In the genomic region with DNA sequence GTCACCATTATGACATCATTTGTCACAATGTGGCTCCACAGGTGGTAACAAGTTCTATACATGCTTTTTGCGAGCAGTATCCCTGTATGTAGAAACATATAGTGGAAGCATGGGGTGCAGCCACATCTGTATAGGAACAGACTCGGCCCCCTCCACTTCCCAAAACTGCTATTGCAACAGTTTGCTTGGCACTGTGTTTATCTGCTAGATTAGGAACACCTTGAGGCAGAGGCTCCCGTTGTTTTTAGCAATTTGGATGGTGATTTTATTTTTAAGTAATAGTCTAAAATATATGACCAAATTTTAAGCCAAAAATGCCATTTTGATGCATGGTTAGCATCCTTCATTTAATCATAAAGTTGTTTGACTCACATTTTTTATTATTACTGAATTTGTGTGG, we compare ENCODE assay signal across 30 mouse cellular contexts.
"Had no signal": no experiment of that assay in that cellular context is flagged by ENCODE, and none has a peak within 500 bp of the region (broad histone marks: within the 10 kb centered on the region; RNA-seq: fewer than 3 reads in every experiment).

No protein-coding gene starts in this region.

- H3K9me3 ChIP-seq: limb, embryonic 10.5 days; limb, embryonic 12.5 days; limb, embryonic 13.5 days; limb, embryonic 15.5 days; liver, embryonic 12.5 days; liver, embryonic 13.5 days; liver, embryonic 15.5 days; lung, embryonic 15.5 days; megakaryocyte, embryonic 14.5 days; midbrain, embryonic 10.5 days; midbrain, embryonic 12.5 days; midbrain, embryonic 13.5 days; midbrain, embryonic 15.5 days had no signal

- H3K27me3 ChIP-seq: limb, embryonic 12.5 days; limb, embryonic 13.5 days; limb, embryonic 15.5 days; liver, embryonic 12.5 days; liver, embryonic 13.5 days; liver, embryonic 15.5 days; lung, embryonic 15.5 days; megakaryocyte, embryonic 14.5 days; midbrain, embryonic 12.5 days; midbrain, embryonic 13.5 days; midbrain, embryonic 15.5 days had no signal

- DNase-seq: left cerebral cortex, postnatal 4 days; liver; liver, embryonic 13.5 days; liver, postnatal 0 days; lung, adult 18-20 months; lung, adult 2 months; lung, embryonic 14.5 days; lung, postnatal 10 days; lung, postnatal 14 days; lung, postnatal 36 days; lung, postnatal 4 days; midbrain, embryonic 14.5 days had no signal

- H3K36me3 ChIP-seq: limb, embryonic 10.5 days; limb, embryonic 12.5 days; limb, embryonic 13.5 days; limb, embryonic 15.5 days; liver, embryonic 12.5 days; liver, embryonic 13.5 days; liver, embryonic 15.5 days; lung, embryonic 15.5 days; midbrain, embryonic 10.5 days; midbrain, embryonic 12.5 days; midbrain, embryonic 13.5 days; midbrain, embryonic 15.5 days had no signal

- H3K9ac ChIP-seq: limb, embryonic 12.5 days; limb, embryonic 13.5 days; limb, embryonic 15.5 days; liver, embryonic 12.5 days; liver, embryonic 13.5 days; liver, embryonic 14.5 days; liver, embryonic 15.5 days; liver, postnatal 0 days; lung, embryonic 14.5 days; lung, embryonic 15.5 days; midbrain, embryonic 12.5 days; midbrain, embryonic 13.5 days; midbrain, embryonic 15.5 days had no signal

- H3K4me3 ChIP-seq: left cerebral cortex, adult 2 months; limb, embryonic 10.5 days; limb, embryonic 12.5 days; limb, embryonic 13.5 days; limb, embryonic 15.5 days; liver, embryonic 12.5 days; liver, embryonic 13.5 days; liver, embryonic 15.5 days; lung, embryonic 15.5 days; megakaryocyte, embryonic 14.5 days; midbrain, embryonic 10.5 days; midbrain, embryonic 12.5 days; midbrain, embryonic 13.5 days; midbrain, embryonic 15.5 days; myocyte had no signal

- H3K4me2 ChIP-seq: limb, embryonic 12.5 days; limb, embryonic 13.5 days; limb, embryonic 15.5 days; liver, embryonic 11.5 days; liver, embryonic 12.5 days; liver, embryonic 13.5 days; liver, embryonic 15.5 days; lung, embryonic 14.5 days; lung, embryonic 15.5 days; midbrain, embryonic 12.5 days; midbrain, embryonic 13.5 days; midbrain, embryonic 15.5 days had no signal

- ATAC-seq: liver, embryonic 12.5 days; liver, postnatal 0 days; lung, postnatal 0 days; midbrain, embryonic 13.5 days; midbrain, embryonic 15.5 days had no signal

- H3K27ac ChIP-seq: left cerebral cortex, adult 2 months; limb, embryonic 10.5 days; limb, embryonic 12.5 days; limb, embryonic 13.5 days; limb, embryonic 15.5 days; liver, embryonic 12.5 days; liver, embryonic 13.5 days; liver, embryonic 14.5 days; liver, embryonic 15.5 days; lung, embryonic 15.5 days; macrophage; midbrain, embryonic 10.5 days; midbrain, embryonic 12.5 days; midbrain, embryonic 13.5 days; midbrain, embryonic 15.5 days had no signal

- H3K4me1 ChIP-seq: limb, embryonic 10.5 days; limb, embryonic 12.5 days; limb, embryonic 13.5 days; limb, embryonic 15.5 days; liver, embryonic 12.5 days; liver, embryonic 13.5 days; liver, embryonic 15.5 days; lung, embryonic 15.5 days; midbrain, embryonic 10.5 days; midbrain, embryonic 12.5 days; midbrain, embryonic 13.5 days; midbrain, embryonic 15.5 days had no signal
